Mouse (Mus musculus) thymus, adult 18-20 months (tissue): ENCODE measurements at regions not wholly inside any gene's neighbourhood (a gene's known extent, or its start where the extent isn't known, plus 50 kb on each side); places are given as distances from the start of the nearest gene placed in this dataset.

ENCODE experiments used
- DNase-seq, 2 experiments: peaks; one replicate each; pipeline ENCODE4 v3.0.0; 2022; ENCODE audit warnings: mixed read lengths in 2 of 2

DNA sequence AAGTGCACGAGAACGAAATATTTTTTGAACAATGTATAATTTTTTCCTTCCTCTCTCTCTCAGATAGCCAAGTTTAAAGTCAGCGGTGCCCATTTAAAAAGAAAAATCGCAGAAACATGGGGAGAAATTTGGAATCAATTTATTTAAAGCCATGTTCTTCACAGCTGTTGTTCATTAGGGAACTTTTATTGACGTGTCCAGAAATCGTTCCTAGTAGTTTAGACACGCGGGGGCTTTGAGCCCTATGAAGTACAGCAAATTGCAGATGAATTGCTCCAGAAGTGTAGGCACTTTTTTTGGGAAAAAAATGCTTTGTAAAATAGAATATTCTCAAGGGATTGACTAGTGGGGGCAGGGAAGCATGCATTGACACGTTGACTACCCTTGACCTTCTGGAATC, 182.8 kb downstream of the Rdh14 start:
- DNase-seq: no peak

DNA sequence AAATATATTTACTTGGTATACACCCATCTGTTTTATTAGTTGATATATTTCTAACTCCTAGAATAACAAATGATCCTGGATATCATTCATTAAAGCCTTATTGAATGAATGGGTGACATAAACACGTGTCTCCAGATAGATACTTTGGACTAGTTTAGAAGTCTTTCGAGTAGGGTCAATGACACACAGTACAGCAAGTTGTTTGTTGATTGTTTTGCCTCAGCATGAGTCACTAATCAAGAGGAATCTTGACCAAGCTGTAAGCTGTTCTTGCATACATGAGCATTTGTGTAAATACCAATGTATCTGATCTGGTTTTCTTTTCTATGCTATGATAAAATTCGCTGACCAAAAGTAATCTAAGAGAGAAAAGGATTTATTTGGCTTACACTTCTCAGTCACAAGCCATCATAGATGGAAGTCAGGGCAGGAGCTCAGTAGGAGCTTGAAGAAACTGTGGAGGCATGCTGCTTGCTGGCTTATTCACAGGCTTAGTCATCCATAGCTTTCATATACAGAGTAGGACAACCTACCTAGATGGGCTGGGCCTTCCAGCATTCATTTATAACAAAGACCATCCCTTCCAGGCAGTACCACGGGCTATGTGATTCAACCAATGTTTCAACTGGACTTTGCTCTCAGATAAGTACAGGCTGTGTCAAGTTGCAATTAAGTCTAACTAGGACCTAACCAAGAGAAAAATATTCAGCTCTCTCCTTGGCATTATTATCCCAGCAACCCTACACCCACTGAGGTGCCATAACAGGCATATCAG, 192.5 kb downstream of the Rdh14 start:
- no peak for DNase-seq

DNA sequence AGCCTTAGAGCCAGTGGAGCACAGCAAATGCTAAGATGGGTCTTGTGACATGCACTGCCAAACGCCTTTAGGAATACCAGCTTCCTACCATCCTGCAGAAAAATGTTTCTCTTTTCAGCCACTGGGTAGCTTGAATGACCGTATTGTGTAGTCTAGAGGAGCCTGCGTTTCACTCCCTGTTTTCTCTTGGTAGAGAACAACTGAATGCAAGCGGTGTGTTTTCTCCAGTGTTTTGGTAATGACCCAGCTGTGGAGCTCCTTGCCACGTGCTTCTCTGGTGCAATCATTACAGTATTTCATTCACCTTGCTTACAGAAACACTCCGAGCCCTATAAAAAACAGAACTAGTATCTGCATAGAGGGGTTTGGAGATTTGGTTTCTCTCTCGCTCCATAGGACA, 193.5 kb downstream of the Rdh14 start:
- DNase-seq: no peak

DNA sequence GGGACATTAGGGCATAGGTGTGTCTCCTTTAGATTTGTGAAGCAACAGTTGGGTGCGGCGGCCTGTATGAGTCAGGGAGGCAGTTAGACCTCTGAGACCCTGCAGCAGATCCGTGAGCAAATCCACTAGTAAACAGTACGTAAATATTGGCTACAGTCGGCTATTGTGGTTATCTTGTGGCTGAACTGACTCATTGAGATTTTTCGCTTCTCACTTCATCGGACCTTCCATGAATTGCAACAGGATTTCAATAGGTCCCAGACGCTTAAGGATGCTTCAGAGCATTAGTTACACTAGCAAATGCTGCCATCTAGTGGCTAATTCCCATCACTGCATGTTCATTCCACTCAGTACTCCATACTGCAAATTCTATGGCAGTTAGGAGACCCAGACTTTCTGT, 199.0 kb downstream of the Rdh14 start:
- peak in 1 of 2 experiments; percentile 5 for DNase-seq

DNA sequence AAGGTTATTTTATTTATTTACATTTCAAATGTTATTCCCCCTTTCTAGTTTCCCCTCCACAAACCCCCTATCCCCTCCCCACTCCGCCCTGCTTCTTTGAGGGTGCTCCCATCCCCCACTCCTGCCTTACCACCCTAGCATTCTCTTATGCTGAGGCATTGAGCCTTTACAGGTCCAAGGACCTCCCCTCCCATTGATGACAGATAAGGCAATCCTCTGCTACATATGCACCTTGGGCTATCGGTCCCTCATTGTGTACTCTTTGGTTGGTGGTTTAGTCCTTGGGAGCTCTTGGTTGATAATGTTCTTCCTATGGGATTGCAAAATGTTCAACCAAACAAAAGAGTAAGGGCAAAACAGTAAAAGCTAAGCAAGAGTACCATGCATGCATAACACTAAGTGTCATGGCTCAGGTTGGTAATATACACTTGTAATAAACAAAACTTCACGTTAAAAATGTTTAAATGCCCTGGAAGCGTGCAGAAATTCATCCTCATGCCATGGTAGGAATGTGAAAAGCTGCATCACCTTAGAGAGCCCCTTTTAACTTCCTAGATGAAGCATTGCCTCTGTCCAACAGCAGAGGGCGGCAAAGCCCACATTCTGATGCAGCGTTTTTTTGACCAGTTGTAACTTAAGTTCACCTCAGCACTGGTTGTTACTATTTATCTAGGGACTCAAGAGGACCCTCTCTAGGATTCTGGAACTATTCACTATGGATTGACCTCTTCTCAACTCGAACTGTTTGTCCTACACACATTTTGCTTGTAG, 207.6 kb downstream of the Rdh14 start:
- no peak for DNase-seq

DNA sequence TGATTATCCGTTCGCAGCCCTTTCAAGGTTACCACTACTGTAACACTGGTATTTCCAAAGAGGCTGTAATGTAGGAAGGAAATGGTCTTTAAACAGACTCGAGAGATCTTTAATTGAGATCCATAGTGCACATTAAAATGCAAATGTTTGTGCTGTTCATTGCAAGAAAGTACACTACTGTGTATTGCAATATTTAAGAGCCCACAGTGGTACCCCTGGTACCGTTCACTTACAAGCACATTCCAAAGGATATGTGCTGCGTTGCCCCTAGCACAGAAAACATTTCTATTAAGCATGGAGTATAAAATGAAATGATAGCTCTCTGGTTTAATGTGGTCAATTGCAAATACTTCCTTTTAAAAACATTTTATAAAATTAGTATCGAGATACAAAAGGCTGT, 209.5 kb downstream of the Rdh14 start:
- DNase-seq: no peak

DNA sequence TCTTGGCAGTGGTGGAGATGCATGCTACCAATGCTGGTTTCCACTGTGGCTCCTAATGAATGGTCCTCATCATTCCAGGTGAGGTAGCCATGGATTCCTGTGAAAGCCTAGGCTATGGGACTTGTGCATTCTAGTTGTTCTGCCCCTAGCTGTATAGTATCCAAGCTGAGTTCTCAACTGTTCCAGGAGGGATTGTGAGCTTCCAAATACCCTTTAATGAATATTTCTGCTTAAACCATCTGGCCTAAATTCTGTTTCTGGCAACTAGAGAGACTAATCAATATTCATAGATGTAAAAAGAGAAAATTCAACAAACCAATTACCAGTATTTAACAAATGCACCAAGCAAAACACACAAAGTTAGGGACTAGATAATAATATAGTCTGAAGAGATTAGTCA, 227.7 kb downstream of the Rdh14 start:
- DNase-seq: no peak

DNA sequence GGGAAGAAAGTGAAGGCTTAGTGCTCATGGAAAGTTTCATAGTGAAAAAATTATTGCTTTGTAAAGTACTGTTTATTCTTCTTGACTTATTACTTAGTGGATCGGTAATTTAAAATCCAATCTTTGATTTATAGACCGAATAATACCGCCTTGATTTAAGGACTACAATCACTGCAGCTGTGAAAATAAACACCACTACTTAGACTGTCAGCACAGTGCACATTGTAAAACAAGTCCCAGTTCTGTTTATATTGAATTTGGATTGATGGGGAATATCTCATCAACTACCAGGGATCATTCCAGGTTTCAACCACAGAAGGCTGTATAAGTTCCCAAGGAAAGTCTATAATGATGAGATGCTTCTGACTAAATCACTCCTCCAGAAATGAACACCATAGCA, 230.0 kb downstream of the Rdh14 start:
- DNase-seq: no peak

DNA sequence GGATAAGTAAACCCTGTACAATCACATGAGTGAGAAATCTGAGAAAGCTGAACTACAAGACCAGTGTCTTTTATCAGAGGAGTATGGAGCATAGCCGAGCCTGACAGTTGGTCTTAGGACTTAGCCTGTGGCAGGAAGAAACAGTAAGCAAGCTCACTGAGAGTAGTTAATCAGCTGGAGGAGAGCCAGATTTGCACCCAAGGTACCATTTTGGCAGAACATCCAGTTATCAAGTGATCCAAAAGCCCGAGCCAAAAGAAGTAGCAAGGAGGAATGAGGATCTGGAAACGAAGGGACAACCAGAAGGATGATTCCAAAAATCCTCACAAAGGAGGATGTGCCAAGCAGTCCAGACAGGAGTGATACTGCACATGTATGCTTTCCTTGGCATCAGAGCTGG, 248.0 kb downstream of the Rdh14 start:
- no peak for DNase-seq

DNA sequence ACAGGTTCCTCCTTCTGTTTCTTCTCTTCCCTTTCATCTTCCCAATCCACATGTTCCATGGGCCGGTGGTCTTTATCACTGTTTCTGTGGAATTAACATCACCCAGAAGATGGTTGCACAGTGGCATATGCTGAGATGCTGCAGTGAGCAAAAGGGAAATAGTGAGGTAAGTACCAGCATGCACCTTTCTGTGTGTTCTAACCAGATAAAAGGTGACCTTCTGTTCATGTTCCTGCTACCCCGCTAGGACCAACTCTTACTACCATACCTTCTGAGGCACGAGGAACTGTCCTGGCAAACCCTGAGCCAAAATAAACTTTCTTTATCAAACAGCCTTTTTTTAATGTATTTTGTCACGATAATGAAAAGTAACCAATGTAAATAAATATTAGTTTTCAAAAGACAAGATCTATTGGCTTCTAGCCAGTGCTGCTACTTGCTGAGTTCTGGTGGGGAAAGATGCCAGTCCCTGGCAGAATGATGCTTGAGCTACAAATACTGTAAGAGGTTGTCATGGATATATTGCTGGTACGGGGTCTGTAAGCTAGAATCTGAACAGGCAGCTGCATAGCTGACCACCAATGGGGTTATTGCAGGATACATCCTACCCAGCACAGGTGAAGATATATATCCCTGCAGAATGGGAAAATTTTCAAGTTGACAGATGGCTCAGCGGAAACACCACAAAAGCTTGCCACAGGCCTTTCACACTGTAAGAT, 264.1 kb downstream of the Rdh14 start:
- DNase-seq: no peak

DNA sequence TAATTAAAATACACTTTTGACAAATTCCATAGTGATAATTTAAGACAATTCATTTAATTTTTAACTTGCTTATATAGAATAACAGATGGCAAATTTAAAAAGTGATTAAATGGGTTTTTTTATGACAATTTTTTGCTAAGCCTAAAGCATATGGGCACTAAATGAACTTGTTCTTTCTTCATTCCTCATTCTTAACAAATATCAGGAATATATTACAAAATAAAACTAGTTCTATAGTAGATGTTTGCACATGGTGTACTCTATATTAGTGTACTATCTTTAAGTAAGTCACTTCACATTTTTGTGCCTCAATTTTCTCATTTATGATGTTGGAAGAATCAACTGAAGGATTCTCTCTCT, 264.6 kb downstream of the Rdh14 start:
- no peak for DNase-seq

DNA sequence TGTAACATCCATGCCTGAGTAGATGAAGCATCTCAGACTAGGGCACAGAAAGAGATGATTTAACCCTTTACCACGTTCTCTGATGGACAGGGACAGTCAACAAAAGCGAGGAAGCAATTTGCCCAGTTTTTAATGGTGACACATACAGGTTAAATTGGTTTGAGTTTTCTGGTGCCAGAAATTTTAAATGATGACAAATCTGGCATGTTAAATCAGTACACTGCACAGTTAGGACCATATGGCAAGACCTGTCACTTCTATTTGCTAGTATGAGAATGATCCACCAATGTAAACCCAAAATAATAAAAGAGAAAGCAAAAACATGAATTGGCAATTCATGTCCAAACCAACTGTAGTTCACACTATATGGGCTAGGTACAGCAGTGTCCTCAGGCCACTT, 268.3 kb downstream of the Rdh14 start:
- DNase-seq: no peak

DNA sequence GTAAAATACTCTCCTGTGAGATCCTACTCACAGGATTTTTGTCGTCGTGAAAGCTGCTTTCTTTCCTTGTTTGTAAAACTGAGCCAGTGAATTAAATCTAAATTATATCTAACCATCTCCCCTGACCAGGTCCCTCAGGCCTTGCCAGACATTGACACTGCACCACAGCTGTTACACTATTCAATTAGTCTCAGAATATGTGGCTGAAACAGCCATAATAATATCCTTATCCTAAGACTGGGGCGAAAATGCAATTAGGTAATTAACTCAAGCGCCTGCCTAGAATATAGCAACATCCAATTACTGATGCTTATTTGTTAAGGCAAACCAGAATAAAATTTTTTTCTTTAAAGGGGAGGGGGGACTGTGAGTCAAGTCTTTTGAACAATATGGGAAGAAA, 296.2 kb downstream of the Rdh14 start:
- no peak for DNase-seq
